Mouse (Mus musculus) liver, embryonic 16.5 days (tissue): ENCODE data around the gene Rhox4c. TPM values are rescaled to one million over a fixed set of nuclear protein-coding genes. Genes with fewer than 3 reads are reported as not detected.
"Not testable (repeated sequence)": the region's sequence is repeated elsewhere in the genome, so short reads cannot be mapped to it uniquely, and the experiment has no call there.

Experiments
- ATAC-seq: fragments of 200-750 bp; cut with Nextera tagmentation; 2 replicates; pipeline ENCODE4 v1.8.0; 2017; ENCODE audit warnings: low read depth, mild to moderate bottlenecking, moderate number of reproducible peaks, moderate library complexity
- H3K27ac ChIP-seq: fragments of 300-500 bp; sonication (generic); 2 replicates; pipeline ENCODE4 v1.5.1; 2014; ENCODE audit warnings: mild to moderate bottlenecking, low read length
- H3K27me3 ChIP-seq: fragments of 300-500 bp; sonication (generic); 2 replicates; pipeline ENCODE4 v1.6.1; 2014; ENCODE audit warnings: low read depth, low read length, mixed read lengths; ENCODE audit not compliant: control insufficient read depth, insufficient read depth
- H3K36me3 ChIP-seq: fragments of 300-500 bp; sonication (generic); 2 replicates; pipeline ENCODE4 v1.6.1; 2014; ENCODE audit warnings: mild to moderate bottlenecking; ENCODE audit not compliant: control insufficient read depth, insufficient read depth
- H3K4me1 ChIP-seq: fragments of 300-500 bp; sonication (generic); 2 replicates; pipeline ENCODE4 v1.6.1; 2014; ENCODE audit warnings: low read depth, low read length, mixed read lengths; ENCODE audit not compliant: control insufficient read depth
- H3K4me2 ChIP-seq: fragments of 300-500 bp; sonication (generic); 2 replicates; pipeline ENCODE4 v1.6.1; 2014; ENCODE audit warnings: low read depth, low read length, mixed read lengths
- H3K4me3 ChIP-seq: fragments of 300-500 bp; sonication (generic); 2 replicates; pipeline ENCODE4 v1.5.1; 2014; ENCODE audit warnings: low read depth, mild to moderate bottlenecking, low read length
- H3K9ac ChIP-seq: fragments of 300-500 bp; sonication (generic); 2 replicates; pipeline ENCODE4 v1.6.1; 2014; ENCODE audit warnings: low read depth, low read length
- H3K9me3 ChIP-seq: fragments of 300-500 bp; sonication (generic); replicated peaks from 2 replicates; pipeline ENCODE4 v1.6.1; 2016; ENCODE audit warnings: low read length; ENCODE audit not compliant: control insufficient read depth
- WGBS: fragments of 180-500 bp; shearing (Covaris S2); extraction: QIAGEN DNeasy Blood & Tissue Kit; methylation state at CpG from one replicate; pipeline ENCODE4 v1.1.7; 2014; ENCODE audit not compliant: insufficient replicate concordance; 5-methylcytosine and 5-hydroxymethylcytosine counted together
- polyA plus RNA-seq: library from polyadenylated mRNA; unstranded; fragments of >200 nt; fragmentation: Nextera tagmentation; extraction: Ambion mirVana; gene quantifications from 2 replicates; pipeline ENCODE4 v1.2.1, GENCODE M21; 2015

Rhox4c gene
- polyA plus RNA-seq, result not detected in 2 replicates

DNA sequence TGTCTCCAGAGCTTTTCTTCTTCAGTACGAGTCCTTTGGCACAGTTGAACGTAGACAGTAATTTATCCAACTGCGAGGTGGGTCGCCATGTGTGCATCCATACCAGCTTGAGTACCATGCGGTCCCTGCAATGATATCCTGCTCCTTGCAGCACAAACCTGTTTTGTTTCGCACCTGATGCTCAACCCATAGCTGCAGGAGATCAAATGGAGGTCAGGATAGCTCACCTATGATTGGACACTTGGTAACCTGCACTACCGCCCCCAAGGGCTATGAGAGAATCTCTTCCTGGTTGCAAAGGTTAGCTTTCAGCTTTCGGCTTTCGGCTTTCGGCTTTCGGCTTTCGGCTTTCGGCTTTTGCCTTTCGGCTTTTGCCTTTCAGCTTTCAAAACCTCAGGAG, at the start of gene Rhox4c:
Rhox4c (plus strand) TSS at position 301 of the 400 bp plus-strand sequence.
- H3K4me1 ChIP-seq, H3K27me3 ChIP-seq, H3K36me3 ChIP-seq, ATAC-seq, H3K9me3 ChIP-seq, H3K27ac ChIP-seq, H3K9ac ChIP-seq, H3K4me3 ChIP-seq, H3K4me2 ChIP-seq: not testable (repeated sequence)
- WGBS, result 74% methylated on average over 14 of the region's 14 CpGs

DNA sequence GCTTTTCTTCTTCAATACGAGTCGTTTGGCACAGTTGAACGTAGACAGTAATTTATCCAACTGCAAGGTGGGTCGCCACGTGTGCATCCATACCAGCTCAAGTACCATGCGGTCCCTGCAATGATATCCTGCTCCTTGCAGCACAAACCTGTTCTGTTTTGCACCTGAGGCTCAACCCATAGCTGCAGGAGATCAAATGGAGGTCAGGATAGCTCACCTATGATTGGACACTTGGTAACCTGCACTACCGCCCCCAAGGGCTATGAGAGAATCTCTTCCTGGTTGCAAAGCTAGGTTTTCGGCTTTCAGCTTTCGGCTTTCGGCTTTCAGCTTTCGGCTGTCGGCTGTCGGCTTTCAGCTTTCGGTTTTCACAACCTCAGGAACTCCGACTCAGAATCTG, 47.9 kb upstream of the Rhox4c start, which contains the start of gene Rhox4b:
Rhox4b (plus strand) TSS at position 301 of the 400 bp plus-strand sequence.
- H3K4me1 ChIP-seq, H3K9me3 ChIP-seq, H3K4me2 ChIP-seq, H3K4me3 ChIP-seq, H3K9ac ChIP-seq, H3K36me3 ChIP-seq, ATAC-seq, H3K27ac ChIP-seq, H3K27me3 ChIP-seq: not testable (repeated sequence)
- WGBS, result 68% methylated on average over 14 of the region's 15 CpGs

DNA sequence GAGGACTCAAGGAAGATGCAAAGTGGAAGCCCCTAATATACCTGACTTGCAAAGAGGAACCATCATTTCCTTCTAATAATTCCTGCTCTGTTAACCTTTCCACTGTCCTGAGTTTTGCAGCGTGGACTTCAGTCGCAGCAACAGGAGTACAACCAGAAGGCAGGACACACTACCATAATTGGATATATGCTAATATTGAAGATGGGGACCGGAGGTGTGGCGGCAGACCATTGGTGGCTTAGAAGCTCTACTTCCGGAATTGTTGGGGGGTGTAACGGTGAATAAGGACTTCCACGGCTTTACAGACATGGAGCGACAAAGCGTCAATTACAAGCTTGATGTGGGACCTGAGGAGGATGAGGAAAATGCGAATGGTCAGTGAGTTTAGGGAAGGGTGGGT, 26.8 kb upstream of the Rhox4c start, which contains the start of gene Rhox2c:
Rhox2c (plus strand) TSS at position 301 of the 400 bp plus-strand sequence.
- H3K4me3 ChIP-seq, H3K27ac ChIP-seq, H3K9ac ChIP-seq, H3K27me3 ChIP-seq, H3K36me3 ChIP-seq, ATAC-seq, H3K9me3 ChIP-seq, H3K4me1 ChIP-seq, H3K4me2 ChIP-seq: not testable (repeated sequence)
- WGBS, result 86% methylated on average over 7 of the region's 10 CpGs

DNA sequence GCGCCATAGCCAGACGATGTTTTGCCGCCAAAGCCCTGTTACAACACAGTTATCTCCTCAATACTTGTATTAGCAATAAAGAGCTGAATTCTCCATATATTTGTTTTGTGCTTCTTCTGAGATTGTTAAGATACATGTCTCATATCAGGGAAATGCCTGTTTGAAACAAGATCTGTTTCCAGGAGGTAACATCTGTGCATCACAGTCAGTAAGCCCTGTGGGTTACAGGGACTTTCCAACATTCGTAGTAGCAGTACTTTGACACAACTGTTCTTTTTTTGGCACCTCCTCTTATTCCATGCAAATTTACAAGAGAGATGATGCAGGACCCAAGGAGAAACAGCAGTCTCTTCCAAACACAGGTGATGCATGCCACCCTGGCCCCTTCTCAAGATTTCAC, 21.9 kb upstream of the Rhox4c start, which contains the start of gene Rhox3c:
Rhox3c (plus strand) TSS at position 301 of the 400 bp plus-strand sequence.
- H3K9ac ChIP-seq, H3K36me3 ChIP-seq, H3K4me1 ChIP-seq, H3K27me3 ChIP-seq, H3K9me3 ChIP-seq, ATAC-seq, H3K27ac ChIP-seq, H3K4me2 ChIP-seq, H3K4me3 ChIP-seq: not testable (repeated sequence)
- 62% methylated on average over 3 of the region's 4 CpGs for WGBS

DNA sequence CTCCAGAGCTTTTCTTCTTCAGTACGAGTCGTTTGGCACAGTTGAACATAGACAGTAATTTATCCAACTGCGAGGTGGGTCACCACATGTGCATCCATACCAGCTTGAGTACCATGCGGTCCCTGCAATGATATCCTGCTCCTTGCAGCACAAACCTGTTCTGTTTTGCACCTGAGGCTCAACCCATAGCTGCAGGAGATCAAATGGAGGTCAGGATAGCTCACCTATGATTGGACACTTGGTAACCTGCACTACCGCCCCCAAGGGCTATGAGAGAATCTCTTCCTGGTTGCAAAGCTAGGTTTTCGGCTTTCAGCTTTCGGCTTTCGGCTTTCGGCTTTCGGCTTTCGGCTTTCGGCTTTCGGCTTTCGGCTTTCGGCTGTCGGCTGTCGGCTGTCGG, 33.9 kb downstream of the Rhox4c start, which contains the start of gene Rhox4d:
Rhox4d (plus strand) TSS at position 301 of the 400 bp plus-strand sequence.
- H3K4me2 ChIP-seq, H3K36me3 ChIP-seq, H3K4me3 ChIP-seq, H3K9me3 ChIP-seq, H3K9ac ChIP-seq, H3K27ac ChIP-seq, H3K27me3 ChIP-seq, H3K4me1 ChIP-seq, ATAC-seq: not testable (repeated sequence)
- 77% methylated on average over 14 of the region's 18 CpGs for WGBS

DNA sequence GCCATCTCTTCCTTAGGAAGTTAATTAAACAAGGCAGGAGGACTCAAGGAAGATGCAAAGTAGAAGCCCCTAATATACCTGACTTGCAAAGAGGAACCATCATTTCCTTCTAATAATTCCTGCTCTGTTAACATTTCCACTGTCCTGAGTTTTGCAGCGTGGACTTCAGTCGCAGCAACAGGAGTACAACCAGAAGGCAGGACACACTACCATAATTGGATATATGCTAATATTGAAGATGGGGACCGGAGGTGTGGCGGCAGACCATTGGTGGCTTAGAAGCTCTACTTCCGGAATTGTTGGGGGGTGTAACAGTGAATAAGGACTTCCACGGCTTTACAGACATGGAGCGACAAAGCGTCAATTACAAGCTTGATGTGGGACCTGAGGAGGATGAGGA, 50.0 kb downstream of the Rhox4c start, which contains the start of gene Rhox2e:
Rhox2e (plus strand) TSS at position 301 of the 400 bp plus-strand sequence.
- not testable (repeated sequence) for H3K4me1 ChIP-seq, H3K9me3 ChIP-seq, H3K27ac ChIP-seq, H3K4me2 ChIP-seq, H3K9ac ChIP-seq, H3K36me3 ChIP-seq, H3K27me3 ChIP-seq, H3K4me3 ChIP-seq, ATAC-seq
- 71% methylated on average over 2 of the region's 8 CpGs for WGBS

Other genes starting within 250 kb of the Rhox4c start
- not detected in 2 replicates for gene Rhox2a, start 235.4 kb upstream of the Rhox4c start, polyA plus RNA-seq
- gene Rhox3a, start 230.4 kb upstream of the Rhox4c start, polyA plus RNA-seq, result not detected in 2 replicates
- gene Rhox4a, start 215.0 kb upstream of the Rhox4c start, polyA plus RNA-seq, result not detected in 2 replicates
- gene Rhox3a2, start 100.3 kb upstream of the Rhox4c start, polyA plus RNA-seq, result not detected in 2 replicates
- gene Rhox4a2, start 89.5 kb upstream of the Rhox4c start, polyA plus RNA-seq, result not detected in 2 replicates
- gene Rhox2b, start 68.3 kb upstream of the Rhox4c start, polyA plus RNA-seq, result not detected in 2 replicates
- not detected in 2 replicates for gene Rhox4b, start 47.8 kb upstream of the Rhox4c start, polyA plus RNA-seq
- not detected in 2 replicates for gene Rhox2c, start 26.7 kb upstream of the Rhox4c start, polyA plus RNA-seq
- not detected in 2 replicates for gene Rhox3c, start 21.8 kb upstream of the Rhox4c start, polyA plus RNA-seq
- gene Rhox2d, start 13.1 kb downstream of the Rhox4c start, polyA plus RNA-seq, result not detected in 2 replicates
- not detected in 2 replicates for gene Rhox4d, start 34.0 kb downstream of the Rhox4c start, polyA plus RNA-seq
- gene Rhox2e, start 50.1 kb downstream of the Rhox4c start, polyA plus RNA-seq, result not detected in 2 replicates
- not detected in 2 replicates for gene Rhox3e, start 61.7 kb downstream of the Rhox4c start, polyA plus RNA-seq
- gene Rhox4e, start 77.1 kb downstream of the Rhox4c start, polyA plus RNA-seq, result not detected in 2 replicates
- not detected in 2 replicates for gene Rhox2f, start 91.1 kb downstream of the Rhox4c start, polyA plus RNA-seq
- not detected in 2 replicates for gene Rhox3f, start 100.7 kb downstream of the Rhox4c start, polyA plus RNA-seq
- not detected in 2 replicates for gene Rhox4f, start 127.4 kb downstream of the Rhox4c start, polyA plus RNA-seq
- gene Rhox3g, start 148.3 kb downstream of the Rhox4c start, polyA plus RNA-seq, result not detected in 2 replicates
- not detected in 2 replicates for gene Rhox2g, start 163.1 kb downstream of the Rhox4c start, polyA plus RNA-seq
- not detected in 2 replicates for gene Rhox4g, start 171.0 kb downstream of the Rhox4c start, polyA plus RNA-seq
- not detected in 2 replicates for gene Rhox3h, start 188.4 kb downstream of the Rhox4c start, polyA plus RNA-seq
- not detected in 2 replicates for gene Rhox2h, start 192.9 kb downstream of the Rhox4c start, polyA plus RNA-seq